Mouse (Mus musculus): Measurements from ENCODE around the gene Slc5a2. TPM values are rescaled to one million over a fixed set of nuclear protein-coding genes. Genes with fewer than 3 reads are reported as not detected.

Slc5a2 gene
- polyA plus RNA-seq, 1 experiment: not detected

- Histone ChIP-seq H3K4me3 (ENCODE audit: insufficient read depth, low read length) (no peak overlapping the region), H3K27ac (ENCODE audit: insufficient read depth, low read length) (no peak overlapping the region), H3K4me1 (ENCODE audit: control insufficient read depth, insufficient read depth, low read length) (no peaks in the 10 kb centered on the region)
- TF ChIP-seq POLR2A (IDR thresholded peaks at IDR 0.05; ENCODE audit: extremely low read depth, insufficient read depth, low read length) (no peak), CTCF (IDR thresholded peaks at IDR 0.05; ENCODE audit: extremely low read depth, insufficient read depth, low read length) (no peak)
Observed at GRCm38 (mm10) chr7:128267813-128268212, 2.4 kb downstream of the Slc5a2 start.

DNA sequence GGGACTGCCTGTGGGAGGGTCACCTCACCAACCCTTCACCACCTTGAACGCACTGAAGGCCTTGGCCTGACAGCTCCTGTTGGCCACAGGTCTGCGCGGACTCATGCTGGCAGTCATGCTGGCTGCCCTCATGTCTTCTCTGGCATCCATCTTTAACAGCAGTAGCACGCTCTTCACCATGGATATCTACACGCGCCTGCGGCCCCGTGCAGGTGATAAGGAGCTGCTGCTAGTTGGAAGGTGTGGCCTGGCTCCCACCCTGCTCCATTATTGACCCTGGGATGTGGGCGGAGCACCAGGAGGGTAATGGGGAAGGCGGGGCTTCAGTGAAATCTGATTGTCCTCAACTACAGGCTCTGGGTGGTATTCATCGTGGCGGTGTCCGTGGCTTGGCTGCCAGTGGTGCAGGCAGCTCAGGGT, 5.0 kb downstream of the Slc5a2 start:
- H3K4me1 ChIP-seq (ENCODE audit: control insufficient read depth, insufficient read depth, low read length): no peaks in the 10 kb centered on the region
- TF ChIP-seq CTCF (IDR thresholded peaks at IDR 0.05; ENCODE audit: extremely low read depth, insufficient read depth, low read length): no peak
- TF ChIP-seq POLR2A (IDR thresholded peaks at IDR 0.05; ENCODE audit: extremely low read depth, insufficient read depth, low read length): no peak
- H3K4me3 ChIP-seq (ENCODE audit: insufficient read depth, low read length): no peak overlapping the region
- no peak overlapping the region for H3K27ac ChIP-seq (ENCODE audit: insufficient read depth, low read length)

GRCm38 (mm10) chr7:128271496-128271895, 6.0 kb downstream of the Slc5a2 start:
- Histone ChIP-seq H3K4me3 (ENCODE audit: insufficient read depth, low read length) (no peak overlapping the region), H3K4me1 (ENCODE audit: control insufficient read depth, insufficient read depth, low read length) (no peaks in the 10 kb centered on the region), H3K27ac (ENCODE audit: insufficient read depth, low read length) (no peak overlapping the region)
- TF ChIP-seq POLR2A (IDR thresholded peaks at IDR 0.05; ENCODE audit: extremely low read depth, insufficient read depth, low read length) (no peak), CTCF (IDR thresholded peaks at IDR 0.05; ENCODE audit: extremely low read depth, insufficient read depth, low read length) (no peak)

- Histone ChIP-seq H3K4me3 (ENCODE audit: insufficient read depth, low read length) (no peak overlapping the region), H3K27ac (ENCODE audit: insufficient read depth, low read length) (no peak overlapping the region), H3K4me1 (ENCODE audit: control insufficient read depth, insufficient read depth, low read length) (no peaks in the 10 kb centered on the region)
- TF ChIP-seq POLR2A (IDR thresholded peaks at IDR 0.05; ENCODE audit: extremely low read depth, insufficient read depth, low read length) (no peak), CTCF (IDR thresholded peaks at IDR 0.05; ENCODE audit: extremely low read depth, insufficient read depth, low read length) (no peak)
Observed at GRCm38 (mm10) chr7:128276051-128276450, 10.6 kb downstream of the Slc5a2 start.

GRCm38 (mm10) chr7:128279750-128280149, 14.3 kb downstream of the Slc5a2 start:
- Histone ChIP-seq H3K27ac (ENCODE audit: insufficient read depth, low read length) (no peak overlapping the region), H3K4me1 (ENCODE audit: control insufficient read depth, insufficient read depth, low read length) (no peaks in the 10 kb centered on the region)
- TF ChIP-seq POLR2A (IDR thresholded peaks at IDR 0.05; ENCODE audit: extremely low read depth, insufficient read depth, low read length) (no peak), CTCF (IDR thresholded peaks at IDR 0.05; ENCODE audit: extremely low read depth, insufficient read depth, low read length) (no peak)

DNA sequence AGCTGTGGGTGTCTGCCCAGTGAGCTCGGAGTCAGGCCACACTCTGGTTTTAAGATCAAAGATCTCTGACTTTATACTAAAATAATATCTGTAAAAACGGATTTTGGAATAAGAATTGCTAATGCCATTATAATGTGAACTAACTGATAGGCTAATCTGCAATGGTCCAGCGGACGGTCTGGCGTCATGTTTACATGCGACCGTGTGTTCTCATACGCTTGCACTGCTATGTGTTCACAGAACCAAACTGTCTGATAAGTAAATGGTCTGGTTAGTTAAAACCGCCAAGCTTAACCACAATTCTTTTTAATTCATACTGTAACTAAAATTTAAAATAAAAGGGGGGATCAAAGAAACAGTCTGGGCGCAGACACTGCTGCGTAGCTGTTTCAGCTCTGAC, 16.3 kb downstream of the Slc5a2 start:
- H3K4me1 ChIP-seq (ENCODE audit: control insufficient read depth, insufficient read depth, low read length): no peaks in the 10 kb centered on the region
- no peak overlapping the region for H3K27ac ChIP-seq (ENCODE audit: insufficient read depth, low read length)
- H3K4me3 ChIP-seq (ENCODE audit: insufficient read depth, low read length): no peak overlapping the region
- TF ChIP-seq POLR2A (IDR thresholded peaks at IDR 0.05; ENCODE audit: extremely low read depth, insufficient read depth, low read length) (no peak), CTCF (IDR thresholded peaks at IDR 0.05; ENCODE audit: extremely low read depth, insufficient read depth, low read length) (no peak)

More at GRCm38 (mm10) chr7:128279750-128280149, 14.3 kb downstream of the Slc5a2 start:
- H3K4me3 ChIP-seq (ENCODE audit: insufficient read depth, low read length): no peak overlapping the region

GRCm38 (mm10) chr7:128282532-128283244, 17.2 kb downstream of the Slc5a2 start:
- no peak overlapping the region for H3K4me3 ChIP-seq (ENCODE audit: insufficient read depth, low read length)
- no peak overlapping the region for H3K27ac ChIP-seq (ENCODE audit: insufficient read depth, low read length)
- H3K4me1 ChIP-seq (ENCODE audit: control insufficient read depth, insufficient read depth, low read length): no peaks in the 10 kb centered on the region
- TF ChIP-seq CTCF (IDR thresholded peaks at IDR 0.05; ENCODE audit: extremely low read depth, insufficient read depth, low read length) (no peak), POLR2A (IDR thresholded peaks at IDR 0.05; ENCODE audit: extremely low read depth, insufficient read depth, low read length) (no peak)

GRCm38 (mm10) chr7:128284047-128284446, 18.6 kb downstream of the Slc5a2 start:
- H3K4me1 ChIP-seq (ENCODE audit: control insufficient read depth, insufficient read depth, low read length): no peaks in the 10 kb centered on the region
- no peak overlapping the region for H3K4me3 ChIP-seq (ENCODE audit: insufficient read depth, low read length)
- TF ChIP-seq POLR2A (IDR thresholded peaks at IDR 0.05; ENCODE audit: extremely low read depth, insufficient read depth, low read length) (no peak), CTCF (IDR thresholded peaks at IDR 0.05; ENCODE audit: extremely low read depth, insufficient read depth, low read length) (no peak)
- H3K27ac ChIP-seq (ENCODE audit: insufficient read depth, low read length): no peak overlapping the region

- Histone ChIP-seq H3K27ac (ENCODE audit: insufficient read depth, low read length) (no peak overlapping the region), H3K4me1 (ENCODE audit: control insufficient read depth, insufficient read depth, low read length) (no peaks in the 10 kb centered on the region), H3K4me3 (ENCODE audit: insufficient read depth, low read length) (no peak overlapping the region)
- no peak for TF ChIP-seq POLR2A (IDR thresholded peaks at IDR 0.05; ENCODE audit: extremely low read depth, insufficient read depth, low read length)
Observed at GRCm38 (mm10) chr7:128285060-128285459, 19.6 kb downstream of the Slc5a2 start.

- Histone ChIP-seq H3K27ac (ENCODE audit: insufficient read depth, low read length) (no peak overlapping the region), H3K4me1 (ENCODE audit: control insufficient read depth, insufficient read depth, low read length) (no peaks in the 10 kb centered on the region), H3K4me3 (ENCODE audit: insufficient read depth, low read length) (no peak overlapping the region)
- TF ChIP-seq POLR2A (IDR thresholded peaks at IDR 0.05; ENCODE audit: extremely low read depth, insufficient read depth, low read length) (no peak), CTCF (IDR thresholded peaks at IDR 0.05; ENCODE audit: extremely low read depth, insufficient read depth, low read length) (0 out of 2 replicates have a peak, but pooled peaks have one; percentile 0)
Observed at GRCm38 (mm10) chr7:128288923-128289544, 23.6 kb downstream of the Slc5a2 start.

Data from cortical plate, adult 2 months (tissue).